In the genomic region with DNA sequence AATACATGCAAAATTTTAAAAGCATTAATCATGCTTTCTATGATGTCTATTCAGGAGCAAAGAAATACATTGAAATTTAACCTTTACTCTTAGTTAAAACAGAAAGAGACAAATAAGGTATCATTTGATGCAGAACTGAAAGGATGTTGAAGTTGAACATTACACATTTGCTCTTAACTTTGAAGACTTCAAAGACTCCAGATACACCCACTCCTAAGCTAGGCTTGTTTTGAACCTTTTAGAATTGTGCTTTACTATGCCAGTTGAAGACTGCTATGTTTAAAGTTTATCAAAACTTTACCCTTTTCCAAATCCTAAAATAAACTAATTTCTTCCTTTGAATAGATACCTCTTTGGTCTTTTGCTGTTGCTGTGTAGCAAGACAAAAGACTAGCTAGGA, we compare ENCODE assay signal across 10 mouse cellular contexts. TPM values are rescaled to one million over a fixed set of nuclear protein-coding genes. Genes with fewer than 3 reads are reported as not detected.
"Had no signal": no experiment of that assay in that cellular context is flagged by ENCODE, and none has a peak within 500 bp of the region (broad histone marks: within the 10 kb centered on the region; RNA-seq: fewer than 3 reads in every experiment).

No protein-coding gene starts in this region.

- DNase-seq: lung, adult 18-20 months; lung, embryonic 14.5 days; lung, postnatal 10 days; lung, postnatal 4 days; midbrain, embryonic 14.5 days; right cerebral cortex, postnatal 14 days; thymus, adult 2 months; thymus, postnatal 25 days had no signal

RNA-seq across cellular contexts. Expression of gene Ms4a4a, which starts 4.1 kb away (rescaled TPM):
- total RNA-seq: megakaryocyte-erythroid progenitor cell, adult 5-6 weeks had no signal

RNA-seq across cellular contexts. Expression of gene Ms4a4c, which starts 33.4 kb away (rescaled TPM):
- total RNA-seq: megakaryocyte-erythroid progenitor cell, adult 5-6 weeks had no signal

RNA-seq across cellular contexts. Expression of gene Ms4a7, which starts 35.2 kb away (rescaled TPM):
- total RNA-seq: megakaryocyte-erythroid progenitor cell, adult 5-6 weeks; neutrophil, adult 5-6 weeks had no signal

RNA-seq across cellular contexts. Expression of gene Ms4a14, which starts 56.9 kb away (rescaled TPM):
- total RNA-seq: megakaryocyte-erythroid progenitor cell, adult 5-6 weeks; neutrophil, adult 5-6 weeks had no signal
